Mouse (Mus musculus): ENCODE results near the gene Tead3.

DNA sequence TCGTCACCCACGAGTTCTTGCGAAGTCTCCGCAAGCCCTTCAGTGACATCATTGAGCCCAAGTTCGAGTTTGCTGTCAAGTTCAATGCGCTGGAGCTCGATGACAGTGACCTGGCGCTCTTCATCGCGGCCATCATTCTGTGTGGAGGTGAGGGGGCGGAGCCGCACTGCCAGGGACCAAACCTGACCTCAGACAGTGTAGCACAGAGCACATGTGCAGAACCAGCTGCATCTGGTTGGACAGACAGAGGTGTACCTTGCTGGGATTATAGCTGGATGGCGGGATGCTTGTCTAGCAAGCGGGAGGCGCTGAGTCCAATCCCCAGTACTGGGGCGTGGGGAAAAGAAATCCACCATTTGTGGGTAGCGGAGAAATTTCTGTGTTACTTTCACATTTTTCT is 51.7 kb downstream of the Tead3 start:
- no peak for TF ChIP-seq POLR2A (IDR thresholded peaks at IDR 0.05; ENCODE audit: low read depth, low read length)
- TF ChIP-seq CTCF (conservative IDR thresholded peaks at IDR 0.05; ENCODE audit: insufficient read depth, insufficient read length, low read depth, low read length): no peak
